Mouse (Mus musculus): ENCODE measurements around the gene Ccdc171.

Ccdc171 gene

DNA sequence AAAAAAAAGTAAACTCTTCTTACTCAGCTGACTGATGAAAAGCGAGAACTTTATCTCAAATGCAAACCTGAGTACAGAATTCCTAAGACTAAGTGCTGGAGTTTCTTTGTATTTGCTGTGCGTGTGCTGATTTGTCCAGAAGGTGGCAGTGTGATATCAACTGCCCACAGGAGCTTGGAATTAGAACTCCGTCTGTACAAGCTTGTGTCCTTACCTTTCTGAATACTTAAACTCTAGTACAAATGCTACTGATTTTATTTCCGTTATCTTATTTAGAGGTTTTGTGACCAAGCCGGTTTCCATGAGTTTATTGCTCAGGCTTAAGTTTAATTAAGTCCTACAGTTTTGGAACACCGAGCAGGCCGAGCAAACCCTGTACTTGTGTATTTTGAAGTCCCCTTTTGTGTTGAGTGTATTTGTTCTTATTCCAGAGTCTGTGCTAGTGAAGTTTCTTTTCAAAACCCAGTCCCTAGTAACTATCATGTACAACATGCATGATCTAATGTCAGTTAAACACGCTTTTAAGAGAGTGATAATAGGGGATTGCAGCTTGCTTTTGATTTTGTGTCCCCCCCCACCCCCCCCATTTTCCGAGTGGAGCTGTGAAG is 269.1 kb downstream of the Ccdc171 start:
- DNase-seq (ENCODE audit: low spot score in 2 of 2), result peak; percentile 16 to 20

DNA sequence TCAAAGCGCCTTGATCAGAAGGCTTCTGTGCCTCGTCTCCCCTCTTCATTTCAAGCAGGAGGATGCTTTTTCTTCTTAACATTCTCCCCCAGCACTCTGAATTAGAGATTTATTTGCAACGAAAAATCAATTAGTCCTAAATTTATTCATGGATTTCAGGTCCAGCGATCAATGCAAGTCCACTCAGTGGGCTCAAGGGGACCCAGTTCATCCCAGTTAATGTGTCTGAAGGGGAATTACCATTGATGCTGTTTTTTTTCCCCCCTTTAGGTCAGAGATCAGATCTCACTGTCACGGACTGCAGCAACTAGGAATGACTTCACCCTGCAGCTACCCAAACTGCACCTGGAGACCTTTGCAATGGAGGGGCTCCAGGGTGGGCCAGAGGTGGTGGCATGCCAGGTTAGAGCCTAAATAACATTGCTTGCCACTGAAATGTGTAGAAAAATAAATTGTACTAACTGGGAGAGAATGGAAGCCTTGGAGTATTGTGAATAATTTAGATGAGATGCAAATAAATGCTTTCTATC is 269.6 kb downstream of the Ccdc171 start:
- no peak for DNase-seq (ENCODE audit: low spot score in 2 of 2)

DNA sequence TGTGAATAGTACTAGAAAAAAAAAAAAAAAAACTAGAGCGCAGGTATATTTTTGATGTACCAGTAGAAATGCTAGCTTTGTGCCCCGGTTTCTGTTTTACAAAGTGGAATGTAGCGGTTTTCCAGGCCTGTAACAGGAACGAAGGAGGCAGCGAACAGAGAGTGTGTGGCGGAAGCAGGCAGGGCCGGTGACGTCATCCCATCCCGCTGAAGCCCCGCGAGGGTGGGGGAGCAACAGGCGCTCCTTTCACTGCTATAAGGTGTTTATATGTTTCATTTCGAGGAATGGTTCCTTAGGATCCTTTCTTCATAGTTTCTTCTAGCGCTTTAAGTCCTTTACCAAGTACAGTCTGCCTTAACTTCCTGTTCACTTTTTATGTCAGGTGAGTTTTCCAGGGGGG is 272.6 kb downstream of the Ccdc171 start:
- DNase-seq (ENCODE audit: low spot score in 2 of 2), result no peak

DNA sequence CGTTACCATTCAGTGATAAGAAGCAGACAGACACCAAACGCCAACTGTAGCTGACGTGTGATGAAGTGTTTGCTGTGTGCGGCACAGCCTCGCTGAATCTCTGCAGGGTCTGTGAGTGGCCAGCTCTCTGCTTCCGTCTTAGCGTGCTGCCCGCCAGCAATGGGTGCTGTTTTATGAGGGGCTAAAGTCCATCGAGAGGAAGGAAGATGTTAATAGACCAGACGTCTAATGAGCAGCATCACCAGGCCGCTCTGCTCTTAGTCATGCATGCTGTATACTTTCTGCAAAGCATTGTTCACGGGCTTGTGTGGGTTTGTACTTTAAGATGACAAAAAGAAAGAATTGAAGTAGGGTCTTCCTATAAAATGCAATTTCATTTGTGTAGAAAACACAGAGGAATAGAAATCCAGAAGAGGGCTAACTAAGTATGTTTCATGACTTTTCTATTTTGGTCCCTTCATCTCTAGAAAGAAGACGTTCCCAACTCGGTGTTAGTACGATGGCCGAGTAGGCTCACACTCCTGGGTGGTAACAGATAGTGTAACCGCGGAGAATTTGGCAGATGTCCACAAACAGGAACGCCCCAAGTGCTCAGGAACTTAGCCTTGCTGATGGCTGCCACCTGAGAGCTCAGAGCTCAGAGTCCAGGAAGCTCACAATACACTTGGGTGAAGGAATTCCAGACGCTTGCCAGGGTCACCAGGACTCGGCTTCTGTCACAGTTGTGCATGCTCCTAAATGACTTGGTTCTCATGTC is 273.5 kb downstream of the Ccdc171 start:
- no peak for DNase-seq (ENCODE audit: low spot score in 2 of 2)

DNA sequence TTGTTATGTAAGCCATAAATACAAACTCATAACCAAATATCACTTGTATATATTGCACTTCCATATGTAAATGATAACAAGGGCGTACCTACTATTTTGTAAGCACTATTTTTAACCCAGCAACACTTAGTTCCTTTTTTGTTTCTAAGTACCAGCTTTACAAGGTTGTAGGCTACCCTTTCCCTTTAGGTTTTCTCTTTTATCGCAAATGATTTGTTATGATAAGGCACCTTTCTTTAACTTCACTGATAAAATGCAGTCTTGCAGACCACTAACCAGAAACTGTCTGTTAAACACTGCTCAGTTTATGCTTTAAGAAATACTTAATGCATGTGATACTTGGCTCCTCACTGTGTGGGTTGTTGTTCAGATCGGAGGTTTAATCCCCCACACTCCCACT is 275.1 kb downstream of the Ccdc171 start:
- no peak for DNase-seq (ENCODE audit: low spot score in 2 of 2)

DNA sequence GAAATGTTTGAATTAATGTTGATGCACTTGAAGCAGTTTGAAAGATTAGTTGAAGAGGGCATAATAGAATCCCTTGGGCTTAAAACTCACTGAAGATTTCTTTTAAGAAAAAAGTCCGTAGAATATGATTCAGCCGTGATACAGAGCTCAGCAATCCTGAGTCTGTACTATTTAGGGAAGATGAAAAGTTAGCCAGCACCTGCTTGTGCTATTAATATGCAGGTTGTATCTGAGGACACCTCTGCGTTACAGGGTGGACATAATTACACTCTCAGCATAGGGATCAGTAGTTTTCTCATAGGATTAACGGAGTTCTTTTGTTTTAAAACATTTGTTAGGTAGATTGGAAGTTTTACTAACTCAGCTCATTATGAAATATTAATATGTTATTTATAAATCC is 291.6 kb downstream of the Ccdc171 start:
- no peak for DNase-seq (ENCODE audit: low spot score in 2 of 2)

DNA sequence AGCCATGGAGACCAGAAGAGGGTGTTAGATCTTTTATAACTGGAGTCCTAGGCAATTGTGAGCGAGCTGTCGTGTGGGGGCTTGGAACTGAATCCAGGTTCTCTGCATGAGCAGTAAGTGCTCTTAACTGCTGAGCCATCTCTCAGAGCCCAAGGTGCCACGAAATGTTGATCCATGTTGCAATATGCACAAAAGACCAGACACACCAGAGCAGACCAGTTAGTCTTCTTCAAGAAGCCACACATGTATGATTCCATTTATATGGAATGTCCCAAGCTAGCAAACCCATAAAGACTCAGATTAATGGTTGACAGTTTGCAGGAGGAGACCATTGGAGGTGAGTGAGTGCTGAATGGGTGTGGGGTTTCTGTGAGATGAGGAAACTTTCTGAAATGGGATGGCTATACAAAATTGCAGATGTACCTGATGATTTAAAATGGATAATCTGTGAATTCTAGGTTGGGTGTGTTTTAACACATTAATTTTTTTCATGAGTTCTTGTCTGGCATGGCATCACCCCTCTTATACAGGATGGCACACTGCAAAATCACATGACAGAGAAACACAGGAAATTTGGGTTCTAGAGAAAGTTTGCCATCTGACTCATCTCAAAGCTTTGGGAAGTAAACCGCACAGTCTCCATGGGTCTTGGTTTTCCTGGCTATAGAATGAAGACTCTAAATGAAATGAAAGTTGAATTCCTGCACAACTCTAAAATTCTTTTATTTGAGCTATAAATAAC is 304.5 kb downstream of the Ccdc171 start:
- DNase-seq (ENCODE audit: low spot score in 2 of 2), result no peak

DNA sequence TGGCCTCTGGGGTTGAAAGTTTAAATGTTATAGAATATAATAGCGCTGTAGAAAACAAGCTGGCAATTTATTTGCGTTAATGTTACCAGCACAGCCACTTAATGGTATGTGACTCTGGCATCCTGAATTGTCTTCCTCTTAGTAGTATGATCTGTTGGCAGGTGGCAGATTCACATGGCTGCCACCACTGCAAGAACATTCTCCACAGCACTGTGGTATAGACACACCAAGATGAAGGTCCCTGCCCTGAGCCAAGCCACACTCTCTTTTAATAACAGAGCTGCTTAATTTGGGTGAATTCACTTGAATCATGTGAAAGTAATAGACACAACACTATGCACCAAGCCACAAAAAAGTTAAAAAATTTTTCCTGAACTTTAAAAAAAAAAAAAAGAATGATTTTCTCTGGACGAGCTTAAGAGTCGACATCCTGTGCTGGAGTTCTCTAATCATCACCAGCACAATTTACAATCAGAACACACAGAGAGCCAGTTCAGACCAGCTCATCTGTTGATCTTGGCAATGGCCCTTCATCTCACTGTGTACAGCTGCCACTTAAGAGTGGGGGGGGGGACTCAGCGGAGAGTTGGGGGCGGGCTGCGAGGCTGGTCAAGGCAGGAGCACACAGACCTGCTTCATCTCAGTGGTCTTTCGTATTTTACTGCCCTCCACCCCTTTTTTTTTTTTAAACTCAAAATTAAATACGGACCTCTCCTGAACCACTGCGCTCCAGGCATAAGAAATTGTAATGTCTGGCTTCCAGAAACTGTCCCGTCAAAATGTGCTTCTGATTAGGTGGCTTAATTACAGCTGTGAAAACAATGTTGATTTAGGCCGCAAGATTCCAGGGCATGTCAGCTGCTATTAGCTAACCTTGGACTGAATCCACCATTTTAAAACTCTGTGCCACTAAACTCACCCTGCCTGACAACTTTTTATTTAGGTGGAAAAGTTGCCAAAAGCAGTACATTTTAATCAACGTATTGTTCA is 305.8 kb downstream of the Ccdc171 start:
- no peak for DNase-seq (ENCODE audit: low spot score in 2 of 2)

DNA sequence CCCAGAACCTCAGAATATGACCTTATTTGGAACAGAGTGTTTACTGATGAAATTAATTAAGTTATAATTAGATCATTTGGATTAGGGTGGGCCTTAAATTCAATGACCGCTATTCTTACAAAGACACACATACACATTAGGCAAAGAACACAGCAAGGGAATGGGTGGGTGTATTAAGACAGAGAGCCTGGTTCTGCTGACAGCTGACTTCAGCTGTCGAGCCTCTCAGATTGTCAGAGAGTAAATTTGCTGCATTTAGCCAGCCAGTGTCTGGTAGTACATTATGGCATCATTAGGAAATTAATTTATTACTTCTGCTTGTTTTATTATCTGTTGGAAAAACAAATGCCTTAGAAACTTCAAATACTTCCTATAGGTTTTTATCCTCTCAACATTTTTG is 313.7 kb downstream of the Ccdc171 start:
- no peak for DNase-seq (ENCODE audit: low spot score in 2 of 2)

DNA sequence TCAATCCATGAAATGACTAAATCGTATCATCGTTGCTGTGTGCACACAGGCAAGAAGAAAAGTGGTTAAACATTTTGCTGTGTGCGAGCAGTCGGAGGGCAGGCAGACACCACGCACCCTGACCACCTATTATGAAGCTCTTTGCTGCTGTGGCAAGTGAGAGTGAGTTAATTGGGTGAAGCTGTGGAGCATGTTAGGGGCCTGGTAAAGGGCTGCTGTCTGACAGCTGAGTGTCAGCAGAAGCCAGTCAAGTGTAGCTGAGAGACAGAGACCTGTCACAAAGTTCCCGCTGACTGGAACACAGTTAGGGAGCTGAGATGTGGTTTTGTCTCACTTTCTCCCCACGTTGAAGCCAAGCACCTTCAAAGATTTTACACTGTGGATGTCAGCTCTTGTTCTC is 321.0 kb downstream of the Ccdc171 start:
- DNase-seq (ENCODE audit: low spot score in 2 of 2), result no peak

DNA sequence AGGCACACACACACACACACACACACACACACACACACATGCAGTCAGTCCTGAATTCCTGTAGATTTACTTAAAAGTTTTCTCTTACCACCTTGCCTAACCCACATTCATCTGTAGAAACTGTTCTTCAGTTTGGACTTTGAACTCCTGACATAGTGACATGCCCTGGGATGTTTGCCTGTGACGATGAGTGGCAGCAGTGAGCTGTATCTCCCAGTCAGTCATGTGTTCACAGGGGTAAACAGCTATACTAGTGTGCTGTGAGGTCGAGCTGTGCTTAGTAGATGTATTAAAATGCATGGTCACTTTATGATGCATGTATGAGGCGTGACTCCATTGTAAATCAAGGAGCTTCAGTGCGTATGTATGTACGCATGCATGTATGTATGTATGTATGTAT is 328.5 kb downstream of the Ccdc171 start:
- DNase-seq (ENCODE audit: low spot score in 2 of 2), result no peak

DNA sequence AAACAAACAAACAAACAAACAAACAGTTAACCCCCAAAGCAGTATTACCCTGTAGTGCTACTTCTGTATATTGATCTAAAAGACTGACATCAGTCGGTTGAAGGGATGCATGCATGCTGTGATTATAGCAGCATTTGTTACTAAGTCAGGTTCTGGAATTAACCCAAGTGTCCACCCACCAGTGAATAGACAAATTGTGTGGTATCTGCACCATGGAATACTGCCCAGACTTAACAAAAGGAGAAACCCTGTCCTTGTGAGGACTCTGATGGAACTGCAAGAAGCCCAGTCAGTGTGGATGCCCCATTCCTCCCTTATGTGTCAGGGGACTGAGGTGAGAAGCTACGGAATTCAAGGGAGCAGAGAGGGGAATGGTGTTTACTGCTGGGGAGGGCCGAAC is 336.4 kb downstream of the Ccdc171 start:
- DNase-seq (ENCODE audit: low spot score in 2 of 2), result no peak

DNA sequence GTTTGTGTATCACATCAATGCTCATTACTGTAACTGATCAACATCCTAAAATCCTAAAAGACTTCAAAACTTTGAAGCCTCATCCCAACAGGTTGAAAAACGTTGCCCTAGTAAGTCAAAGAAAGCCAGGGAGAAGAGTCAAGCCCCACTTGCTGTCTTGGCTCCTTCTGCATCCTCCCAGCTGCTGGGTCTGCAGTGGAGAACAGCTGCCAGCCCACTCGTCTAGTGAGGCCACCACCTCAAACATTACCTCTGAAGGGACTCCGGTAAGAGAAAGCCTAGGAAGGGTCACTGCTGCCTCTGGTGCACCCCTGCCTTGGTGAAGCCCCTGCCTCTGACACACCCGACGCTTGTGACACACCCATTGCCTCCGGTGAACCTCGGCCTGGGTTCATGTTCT is 336.9 kb downstream of the Ccdc171 start:
- DNase-seq (ENCODE audit: low spot score in 2 of 2), result no peak

DNA sequence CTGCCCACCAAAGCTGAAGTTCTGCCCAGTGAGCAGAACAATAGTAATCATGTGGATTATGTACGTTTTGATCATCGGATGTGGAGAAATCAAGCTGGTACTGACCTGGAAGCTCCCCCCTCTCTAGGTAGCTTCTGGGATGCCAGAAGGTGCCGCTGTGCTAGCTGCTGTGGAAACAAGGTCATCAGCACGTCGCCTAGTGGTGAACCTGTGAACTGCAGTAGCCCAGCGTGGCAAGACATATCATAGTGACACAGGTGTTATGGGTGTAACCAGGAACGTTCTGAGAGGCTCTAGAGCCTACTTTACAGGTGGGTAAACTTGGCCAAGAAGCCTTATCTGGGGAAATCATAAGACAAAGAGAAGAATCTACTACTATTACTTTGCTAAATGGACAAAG is 351.3 kb downstream of the Ccdc171 start:
- no peak for DNase-seq (ENCODE audit: low spot score in 2 of 2)

DNA sequence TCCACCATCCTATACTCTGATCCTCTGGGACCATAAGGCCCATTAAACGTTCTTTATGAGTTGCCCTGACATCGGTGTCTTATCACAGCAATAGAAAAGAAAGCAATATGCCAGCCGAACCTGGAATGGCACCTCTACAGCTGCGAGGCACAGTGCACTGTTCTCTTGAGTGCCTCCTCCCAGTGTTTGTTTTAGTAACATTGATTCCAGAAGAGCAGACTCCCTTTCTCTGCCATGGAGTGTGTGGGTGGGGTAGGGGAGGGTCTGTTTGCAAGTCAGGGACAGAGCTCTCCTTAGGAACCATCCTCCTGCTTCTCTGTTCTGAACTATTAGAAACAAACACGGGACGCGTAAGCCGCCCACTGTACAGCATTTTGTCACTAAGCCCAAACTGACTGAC is 352.9 kb downstream of the Ccdc171 start:
- DNase-seq (ENCODE audit: low spot score in 2 of 2), result no peak

DNA sequence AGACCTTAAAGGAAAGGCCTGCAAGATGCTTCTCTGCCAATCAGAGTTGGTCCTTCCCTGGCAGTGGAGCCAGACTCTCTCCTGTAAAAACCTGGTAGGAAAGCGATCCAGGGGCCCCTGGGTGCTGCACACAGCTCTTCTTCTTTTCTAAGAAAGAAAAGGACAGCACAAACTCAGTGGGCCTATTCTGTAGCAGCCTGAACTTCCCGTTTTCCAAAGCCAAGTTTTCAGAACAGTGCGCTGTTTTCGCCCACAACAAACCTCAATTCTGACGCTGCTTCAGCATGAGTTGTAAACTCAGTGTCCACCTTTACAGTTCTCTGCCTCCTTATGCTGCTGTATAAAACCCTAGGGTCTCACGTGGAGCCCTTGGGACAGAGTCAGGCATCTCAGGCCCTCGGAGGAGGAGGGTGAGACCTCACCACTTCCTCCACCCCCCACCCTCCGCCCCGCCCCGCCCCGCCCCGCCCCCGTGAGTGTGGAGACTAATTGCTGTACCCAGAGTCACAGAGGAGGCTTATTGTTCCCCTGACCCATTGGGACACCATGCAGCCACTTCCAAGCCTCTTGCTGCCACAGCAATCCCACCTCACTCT is 363.2 kb downstream of the Ccdc171 start:
- DNase-seq (ENCODE audit: low spot score in 2 of 2), result no peak

DNA sequence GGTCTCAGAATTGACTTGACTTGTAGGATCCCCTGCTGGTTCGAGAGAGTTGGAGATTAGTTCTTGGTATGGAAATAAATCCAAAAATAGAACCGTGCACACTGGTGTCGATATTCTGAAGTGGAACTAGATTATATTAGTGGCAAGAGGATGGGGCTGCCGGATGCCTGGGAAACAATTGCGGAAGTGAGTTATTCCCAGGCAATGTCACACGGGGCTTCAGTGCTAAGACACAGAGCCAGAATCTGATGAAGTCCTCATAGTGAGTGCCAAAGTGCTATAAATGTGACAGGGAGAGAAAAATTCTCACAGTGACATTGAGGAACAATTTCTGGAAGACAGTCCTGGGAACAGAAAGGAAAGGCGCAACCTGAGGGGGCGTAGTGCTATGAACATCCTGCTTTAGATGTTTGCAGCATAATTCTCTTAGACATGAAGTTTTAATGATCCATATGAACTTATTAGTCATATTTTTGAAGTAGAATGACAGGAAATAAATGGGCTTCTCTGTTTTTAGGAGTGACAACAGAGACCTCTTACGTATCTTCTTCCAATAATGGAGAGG is 376.8 kb downstream of the Ccdc171 start:
- no peak for DNase-seq (ENCODE audit: low spot score in 2 of 2)

Data from right cerebral cortex, postnatal 36 days (tissue).